In genomic region chr6:82653169-82653525, GRCm38 (mm10) we compare ENCODE assay signal across 8 mouse cellular contexts. TPM values are rescaled to one million over a fixed set of nuclear protein-coding genes. Genes with fewer than 3 reads are reported as not detected.
DNase-seq lines count a peak whose midpoint lies in the region; ATAC-seq and TF ChIP-seq lines count a peak whose summit lies in the region.

No protein-coding gene starts in this region.

- no peak for TF ChIP-seq CTCF in bone marrow, adult 2 months (IDR thresholded peaks at IDR 0.05; ENCODE audit: control insufficient read depth, insufficient read depth, low read length)

- WGBS in heart, embryonic 16.5 days: 33% methylated on average over 11 of the region's 11 CpGs
- 27% methylated on average over 11 of the region's 11 CpGs for WGBS in bone marrow, adult 2 months
- WGBS in hindbrain, embryonic 12.5 days: 36% methylated on average over 11 of the region's 11 CpGs
- 40% methylated on average over 11 of the region's 11 CpGs for WGBS in midbrain, embryonic 11.5 days

- no peak for DNase-seq in heart, adult 11 months
- no peak for DNase-seq in midbrain, embryonic 11.5 days (ENCODE audit: low spot score, missing footprints)
- no peak for DNase-seq in cerebellum, postnatal 4 days (ENCODE audit: low spot score in 2 of 2)
- DNase-seq in gastrocnemius, adult 18-20 months (ENCODE audit: low spot score): no peak
- DNase-seq in T-cell, adult 2 months (ENCODE audit: low spot score): no peak

- peak overlapping the region; percentile 93 for H3K27ac ChIP-seq in heart, embryonic 16.5 days (ENCODE audit: low read length)
- H3K27ac ChIP-seq in bone marrow, adult 2 months (ENCODE audit: control insufficient read depth, insufficient read depth, low read depth, low read length, poor library complexity): peak overlapping the region; percentile 96
- H3K27ac ChIP-seq in hindbrain, embryonic 12.5 days: peak overlapping the region; percentile 88; the same call in 1 of the 2 replicates
- no peak overlapping the region for H3K27ac ChIP-seq in midbrain, embryonic 11.5 days (ENCODE audit: low read depth, low read length)

- H3K9me3 ChIP-seq in heart, embryonic 16.5 days (replicated peaks; ENCODE audit: control insufficient read depth, low read length): no peaks in the 10 kb centered on the region
- H3K9me3 ChIP-seq in hindbrain, embryonic 12.5 days (replicated peaks): no peaks in the 10 kb centered on the region
- no peaks in the 10 kb centered on the region for H3K9me3 ChIP-seq in midbrain, embryonic 11.5 days (ENCODE audit: control insufficient read depth, low read length)

- no peak for TF ChIP-seq POLR2A in bone marrow, adult 2 months (IDR thresholded peaks at IDR 0.05; ENCODE audit: borderline replicate concordance, control insufficient read depth, low read depth, low read length)

- peaks cover 4% of the 10 kb centered on the region for H3K4me1 ChIP-seq in heart, embryonic 16.5 days (ENCODE audit: control insufficient read depth, insufficient read depth, low read length)
- no peaks in the 10 kb centered on the region for H3K4me1 ChIP-seq in bone marrow, adult 2 months (ENCODE audit: control insufficient read depth, insufficient read depth, low read length)
- H3K4me1 ChIP-seq in hindbrain, embryonic 12.5 days: 0 out of 2 replicates have a peak, but pooled peaks cover 5% of the 10 kb centered on the region
- no peaks in the 10 kb centered on the region for H3K4me1 ChIP-seq in midbrain, embryonic 11.5 days (ENCODE audit: control insufficient read depth, insufficient read depth, low read length)

- no peaks in the 10 kb centered on the region for H3K27me3 ChIP-seq in heart, embryonic 16.5 days (ENCODE audit: control insufficient read depth, insufficient read depth, low read length)
- H3K27me3 ChIP-seq in hindbrain, embryonic 12.5 days: no peaks in the 10 kb centered on the region
- H3K27me3 ChIP-seq in midbrain, embryonic 11.5 days (ENCODE audit: control insufficient read depth, insufficient read depth, low read length): no peaks in the 10 kb centered on the region

- no peaks in the 10 kb centered on the region for H3K36me3 ChIP-seq in heart, embryonic 16.5 days (ENCODE audit: control insufficient read depth, insufficient read depth)
- H3K36me3 ChIP-seq in hindbrain, embryonic 12.5 days: 0 out of 2 replicates have a peak, but pooled peaks cover under 1% of the 10 kb centered on the region
- no peaks in the 10 kb centered on the region for H3K36me3 ChIP-seq in midbrain, embryonic 11.5 days (ENCODE audit: control insufficient read depth, insufficient read depth, low read length)

- H3K4me3 ChIP-seq in heart, embryonic 16.5 days (ENCODE audit: low read length): peak overlapping the region; percentile 73
- peak overlapping the region; percentile 75 for H3K4me3 ChIP-seq in bone marrow, adult 2 months (replicated peaks; ENCODE audit: control insufficient read depth, low read depth, low read length)
- H3K4me3 ChIP-seq in hindbrain, embryonic 12.5 days: peak overlapping the region; percentile 65
- peak overlapping the region; percentile 65 for H3K4me3 ChIP-seq in midbrain, embryonic 11.5 days (ENCODE audit: low read depth, low read length)

- ATAC-seq in heart, embryonic 16.5 days (replicated peaks; ENCODE audit: extremely low read depth, insufficient read depth, low FRiP score): no peak
- ATAC-seq in hindbrain, embryonic 12.5 days (ENCODE audit: low FRiP score): no peak
- ATAC-seq in midbrain, embryonic 11.5 days (ENCODE audit: low FRiP score): no peak

- peak overlapping the region; percentile 68 for H3K4me2 ChIP-seq in heart, embryonic 16.5 days (ENCODE audit: low read depth, low read length)
- peak overlapping the region; percentile 53 for H3K4me2 ChIP-seq in hindbrain, embryonic 12.5 days (replicated peaks)
- peak overlapping the region; percentile 43 for H3K4me2 ChIP-seq in midbrain, embryonic 11.5 days

- H3K9ac ChIP-seq in heart, embryonic 16.5 days (ENCODE audit: low read length): peak overlapping the region; percentile 82
- H3K9ac ChIP-seq in hindbrain, embryonic 12.5 days: peak overlapping the region; percentile 72
- H3K9ac ChIP-seq in midbrain, embryonic 11.5 days (ENCODE audit: low read length): peak overlapping the region; percentile 85; the same call in 1 of the 2 replicates

RNA-seq across cellular contexts. Expression of gene Pole4, which starts 52.0 kb away (rescaled TPM):
- 81.5 and 90.4 TPM in 2 replicates for polyA plus RNA-seq in heart, embryonic 16.5 days (2015; fragmentation: Nextera tagmentation; extraction: Ambion mirVana)
- 33.0 and 44.4 TPM in 2 replicates for polyA plus RNA-seq in bone marrow, adult 2 months (2011; ENCODE audit: insufficient read depth, insufficient read length, low replicate concordance, missing spikeins)
- polyA plus RNA-seq in hindbrain, embryonic 12.5 days (2016; fragmentation: Nextera tagmentation; extraction: Ambion mirVana): 94.6 and 99.0 TPM in 2 replicates
- polyA plus RNA-seq in midbrain, embryonic 11.5 days (2014; fragmentation: Nextera tagmentation; extraction: Ambion mirVana): 107 and 111 TPM in 2 replicates
- 10 to 100 TPM; 14.4 to 20.1 TPM for total RNA-seq in gastrocnemius, adult 18-20 months (2021)
